Mouse (Mus musculus): ENCODE data around the gene Wwox. TPM values are rescaled to one million over a fixed set of nuclear protein-coding genes. Genes with fewer than 3 reads are reported as not detected.

The Wwox gene
- polyA plus RNA-seq, 1 experiment: 17.3 TPM

DNA sequence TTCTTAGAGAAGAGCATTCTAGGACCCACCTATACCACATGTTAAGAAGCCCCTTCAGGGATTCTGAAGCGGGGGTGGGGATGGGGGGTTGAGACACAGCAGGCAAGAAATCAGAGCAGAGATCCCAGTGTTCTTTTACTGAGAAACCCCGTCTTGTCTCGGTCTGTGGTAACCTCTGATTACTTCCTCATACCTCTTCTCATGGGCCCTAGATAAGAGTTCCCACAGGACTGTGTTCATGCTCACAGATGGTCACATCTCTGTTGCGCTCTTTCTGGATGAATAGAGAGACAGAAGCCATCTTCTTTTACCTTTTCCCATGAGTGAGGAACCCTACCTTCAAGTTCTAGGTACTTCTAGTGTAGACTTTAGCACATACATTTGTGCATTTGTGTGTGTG is 488.5 kb downstream of the Wwox start:
- Histone ChIP-seq H3K4me1 (ENCODE audit: control insufficient read depth, insufficient read depth, low read length) (no peaks in the 10 kb centered on the region), H3K4me3 (ENCODE audit: insufficient read depth, low read length) (no peak overlapping the region), H3K27ac (ENCODE audit: insufficient read depth, low read length) (no peak overlapping the region)
- no peak for TF ChIP-seq POLR2A (IDR thresholded peaks at IDR 0.05; ENCODE audit: extremely low read depth, insufficient read depth, low read length)
- TF ChIP-seq CTCF (IDR thresholded peaks at IDR 0.05; ENCODE audit: extremely low read depth, insufficient read depth, low read length): no peak

DNA sequence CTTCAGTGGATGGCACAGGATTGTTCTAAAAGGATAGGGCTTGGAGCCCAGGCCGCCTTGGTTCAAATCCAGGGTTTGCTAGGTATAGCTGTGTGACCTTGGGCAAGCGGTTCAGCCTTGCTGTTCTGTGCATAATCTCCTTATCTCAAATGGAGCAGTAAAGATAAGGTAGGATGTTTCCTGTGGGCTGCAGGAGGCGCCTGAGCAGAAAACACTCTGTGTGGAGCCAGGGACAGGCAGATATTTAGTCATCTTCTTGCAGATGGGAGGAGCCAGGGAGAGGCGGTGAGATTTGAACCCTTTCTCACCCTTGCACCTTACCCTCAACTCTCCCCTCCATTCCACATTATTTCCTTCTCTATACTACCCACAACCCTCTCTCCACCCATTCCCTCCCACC is 490.1 kb downstream of the Wwox start:
- H3K27ac ChIP-seq (ENCODE audit: insufficient read depth, low read length): no peak overlapping the region
- TF ChIP-seq CTCF (IDR thresholded peaks at IDR 0.05; ENCODE audit: extremely low read depth, insufficient read depth, low read length) (no peak), POLR2A (IDR thresholded peaks at IDR 0.05; ENCODE audit: extremely low read depth, insufficient read depth, low read length) (no peak)
- no peaks in the 10 kb centered on the region for H3K4me1 ChIP-seq (ENCODE audit: control insufficient read depth, insufficient read depth, low read length)
- H3K4me3 ChIP-seq (ENCODE audit: insufficient read depth, low read length): no peak overlapping the region

DNA sequence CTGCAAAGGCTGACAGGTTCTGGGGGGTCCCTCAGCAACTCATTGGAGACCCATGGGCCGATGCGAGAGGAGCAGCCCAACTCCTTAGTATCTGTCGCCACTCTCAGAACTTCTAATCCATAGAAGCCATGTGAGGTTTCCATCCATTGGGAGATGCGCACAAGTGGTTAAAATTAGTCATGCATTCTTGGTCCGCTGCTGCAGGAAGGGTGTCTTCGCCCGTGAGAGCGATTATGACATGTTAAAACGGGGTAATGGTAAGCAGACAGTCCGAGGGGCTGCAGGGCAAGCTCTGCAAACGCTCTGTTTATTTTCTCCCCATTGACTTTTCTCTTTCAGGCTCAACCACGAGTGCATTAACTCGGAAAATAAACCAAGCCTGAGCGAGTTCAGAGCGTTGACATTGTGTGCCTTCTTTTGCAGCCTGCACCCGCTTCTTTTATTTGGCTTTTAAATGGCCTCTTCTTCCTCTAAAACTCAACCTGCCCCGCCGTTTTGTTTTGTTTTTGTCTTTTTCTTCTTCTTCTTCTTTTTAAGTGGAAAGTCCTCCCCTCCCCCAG is 492.7 kb downstream of the Wwox start:
- Histone ChIP-seq H3K4me3 (ENCODE audit: insufficient read depth, low read length) (no peak overlapping the region), H3K27ac (ENCODE audit: insufficient read depth, low read length) (no peak overlapping the region), H3K4me1 (ENCODE audit: control insufficient read depth, insufficient read depth, low read length) (no peaks in the 10 kb centered on the region)
- TF ChIP-seq CTCF (IDR thresholded peaks at IDR 0.05; ENCODE audit: extremely low read depth, insufficient read depth, low read length) (no peak), POLR2A (IDR thresholded peaks at IDR 0.05; ENCODE audit: extremely low read depth, insufficient read depth, low read length) (no peak)

DNA sequence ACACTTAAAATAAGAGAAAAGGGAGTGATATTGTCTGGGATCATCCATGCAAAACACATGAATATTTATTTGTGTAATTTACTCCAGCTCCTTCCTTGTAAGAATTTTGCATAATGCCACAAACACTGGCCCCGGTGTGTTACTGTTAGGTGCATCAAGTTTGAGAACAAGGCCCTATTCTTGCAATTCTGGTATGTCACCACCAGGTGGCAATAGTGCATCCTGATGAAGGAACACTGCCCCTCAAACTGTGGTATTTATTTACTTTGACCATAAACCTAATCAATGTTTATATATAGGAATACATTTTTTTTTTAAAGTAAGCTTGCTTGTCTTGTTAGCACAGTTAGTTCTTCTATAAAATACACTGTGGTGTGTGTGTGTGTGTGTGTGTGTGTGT is 493.8 kb downstream of the Wwox start:
- no peaks in the 10 kb centered on the region for H3K4me1 ChIP-seq (ENCODE audit: control insufficient read depth, insufficient read depth, low read length)
- H3K4me3 ChIP-seq (ENCODE audit: insufficient read depth, low read length): no peak overlapping the region
- TF ChIP-seq CTCF (IDR thresholded peaks at IDR 0.05; ENCODE audit: extremely low read depth, insufficient read depth, low read length) (peak; percentile 35; the same call in 1 of the 2 replicates), POLR2A (IDR thresholded peaks at IDR 0.05; ENCODE audit: extremely low read depth, insufficient read depth, low read length) (no peak)
- no peak overlapping the region for H3K27ac ChIP-seq (ENCODE audit: insufficient read depth, low read length)

DNA sequence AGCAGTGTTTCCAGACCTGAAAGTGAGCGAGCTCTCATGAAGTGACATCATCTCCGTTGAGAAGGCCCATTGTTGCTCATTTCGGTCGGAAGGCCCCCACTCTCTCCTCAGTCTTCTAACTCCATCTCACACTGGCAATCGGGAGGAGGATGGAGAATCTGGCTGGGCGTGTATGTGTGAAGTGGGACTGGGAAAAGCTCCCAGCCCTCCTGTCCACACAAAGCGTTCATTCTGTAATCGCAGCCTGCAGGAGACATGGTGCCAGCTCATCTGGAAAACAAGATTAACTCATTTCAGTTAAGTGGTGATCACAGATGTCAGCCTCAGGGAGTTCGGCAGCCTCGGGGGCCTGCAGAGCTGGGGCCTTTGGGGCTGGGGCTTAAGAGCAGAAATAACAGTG is 497.4 kb downstream of the Wwox start:
- Histone ChIP-seq H3K4me3 (ENCODE audit: insufficient read depth, low read length) (no peak overlapping the region), H3K4me1 (ENCODE audit: control insufficient read depth, insufficient read depth, low read length) (no peaks in the 10 kb centered on the region), H3K27ac (ENCODE audit: insufficient read depth, low read length) (no peak overlapping the region)
- no peak for TF ChIP-seq POLR2A (IDR thresholded peaks at IDR 0.05; ENCODE audit: extremely low read depth, insufficient read depth, low read length)

DNA sequence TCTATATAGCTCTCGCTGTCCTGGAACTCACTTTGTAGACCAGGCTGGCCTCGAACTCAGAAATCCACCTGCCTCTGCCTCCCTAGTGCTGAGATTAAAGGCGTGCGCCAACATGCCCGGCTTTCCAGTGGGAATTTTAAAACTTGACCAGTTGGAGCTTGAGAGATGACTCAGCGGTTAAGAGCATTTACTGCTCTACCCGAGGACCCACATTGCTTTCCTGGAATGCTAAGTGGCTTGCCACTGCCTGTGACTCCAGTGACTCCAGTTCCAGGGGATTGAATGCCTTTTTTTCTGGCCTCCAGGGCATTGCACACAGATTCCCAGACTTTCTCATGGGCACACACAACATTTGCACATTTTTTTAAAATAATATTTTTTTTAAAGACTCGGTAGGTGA is 499.9 kb downstream of the Wwox start:
- TF ChIP-seq CTCF (IDR thresholded peaks at IDR 0.05; ENCODE audit: extremely low read depth, insufficient read depth, low read length): no peak
- TF ChIP-seq POLR2A (IDR thresholded peaks at IDR 0.05; ENCODE audit: extremely low read depth, insufficient read depth, low read length): no peak
- no peak overlapping the region for H3K4me3 ChIP-seq (ENCODE audit: insufficient read depth, low read length)

DNA sequence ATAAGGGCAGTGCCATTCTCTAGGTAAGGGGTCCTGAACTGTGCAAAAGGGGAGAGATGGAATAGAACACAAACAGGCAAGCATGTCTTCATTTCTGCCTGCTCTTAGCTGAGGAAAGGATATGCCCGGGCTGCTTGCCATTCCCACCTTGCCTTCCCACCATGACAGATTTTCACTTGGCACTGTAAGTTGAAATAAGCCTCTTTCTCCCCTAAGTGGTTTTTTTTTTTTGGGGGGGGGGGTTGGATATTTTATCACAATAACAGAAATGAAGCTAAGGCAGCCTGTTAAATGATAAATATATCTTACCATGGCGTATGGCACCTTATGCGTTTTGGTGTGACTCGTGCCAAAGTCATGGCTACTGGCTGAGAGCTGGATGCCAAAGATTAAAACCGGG is 501.6 kb downstream of the Wwox start:
- no peak for TF ChIP-seq CTCF (IDR thresholded peaks at IDR 0.05; ENCODE audit: extremely low read depth, insufficient read depth, low read length)
- no peak for TF ChIP-seq POLR2A (IDR thresholded peaks at IDR 0.05; ENCODE audit: extremely low read depth, insufficient read depth, low read length)
- Histone ChIP-seq H3K27ac (ENCODE audit: insufficient read depth, low read length) (no peak overlapping the region), H3K4me1 (ENCODE audit: control insufficient read depth, insufficient read depth, low read length) (no peaks in the 10 kb centered on the region), H3K4me3 (ENCODE audit: insufficient read depth, low read length) (no peak overlapping the region)

More for the DNA sequence above, 499.9 kb downstream of the Wwox start:
- no peak overlapping the region for H3K27ac ChIP-seq (ENCODE audit: insufficient read depth, low read length)
- H3K4me1 ChIP-seq (ENCODE audit: control insufficient read depth, insufficient read depth, low read length): no peaks in the 10 kb centered on the region

DNA sequence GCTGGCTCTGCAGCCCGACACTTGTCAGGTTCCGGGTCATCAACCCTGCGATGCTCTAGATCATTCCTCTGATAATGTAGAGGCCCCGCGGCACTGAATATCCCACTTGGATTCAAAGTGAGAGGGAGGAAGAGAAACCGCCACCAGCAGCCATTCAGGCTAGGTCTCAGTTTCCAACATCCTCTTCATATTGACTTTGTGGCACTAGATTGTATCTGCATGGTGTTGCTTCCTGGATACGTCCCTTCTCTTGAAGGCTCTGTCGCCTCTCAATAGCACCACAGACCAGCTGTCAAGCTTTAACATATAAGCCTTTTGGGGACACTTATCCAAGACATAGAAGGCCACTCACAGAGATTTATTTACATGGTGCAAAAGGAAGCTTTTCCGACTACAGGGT is 502.2 kb downstream of the Wwox start:
- no peak overlapping the region for H3K4me3 ChIP-seq (ENCODE audit: insufficient read depth, low read length)
- TF ChIP-seq CTCF (IDR thresholded peaks at IDR 0.05; ENCODE audit: extremely low read depth, insufficient read depth, low read length): no peak
- TF ChIP-seq POLR2A (IDR thresholded peaks at IDR 0.05; ENCODE audit: extremely low read depth, insufficient read depth, low read length): no peak
- no peaks in the 10 kb centered on the region for H3K4me1 ChIP-seq (ENCODE audit: control insufficient read depth, insufficient read depth, low read length)
- no peak overlapping the region for H3K27ac ChIP-seq (ENCODE audit: insufficient read depth, low read length)

DNA sequence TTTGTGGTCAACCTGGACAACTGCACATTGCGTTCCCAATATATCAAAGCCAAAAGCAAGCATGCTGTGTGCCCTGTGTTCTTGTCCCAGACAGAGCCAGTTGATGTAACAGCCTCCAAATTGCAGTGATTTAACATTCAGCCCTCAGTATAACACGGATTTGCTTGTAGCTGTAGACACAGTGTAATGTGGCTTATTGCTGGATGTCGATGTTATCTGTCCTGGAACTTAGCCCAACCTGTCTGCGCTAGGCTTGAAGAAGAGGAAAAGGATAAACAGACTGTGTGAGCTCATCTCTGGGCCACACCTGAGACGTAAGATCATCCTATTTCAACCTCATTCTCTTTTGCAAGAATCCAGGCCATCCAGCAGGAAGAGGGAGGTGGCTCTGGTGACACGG is 508.5 kb downstream of the Wwox start:
- H3K4me3 ChIP-seq (ENCODE audit: insufficient read depth, low read length): no peak overlapping the region
- no peaks in the 10 kb centered on the region for H3K4me1 ChIP-seq (ENCODE audit: control insufficient read depth, insufficient read depth, low read length)
- no peak overlapping the region for H3K27ac ChIP-seq (ENCODE audit: insufficient read depth, low read length)
- no peak for TF ChIP-seq CTCF (IDR thresholded peaks at IDR 0.05; ENCODE audit: extremely low read depth, insufficient read depth, low read length)

DNA sequence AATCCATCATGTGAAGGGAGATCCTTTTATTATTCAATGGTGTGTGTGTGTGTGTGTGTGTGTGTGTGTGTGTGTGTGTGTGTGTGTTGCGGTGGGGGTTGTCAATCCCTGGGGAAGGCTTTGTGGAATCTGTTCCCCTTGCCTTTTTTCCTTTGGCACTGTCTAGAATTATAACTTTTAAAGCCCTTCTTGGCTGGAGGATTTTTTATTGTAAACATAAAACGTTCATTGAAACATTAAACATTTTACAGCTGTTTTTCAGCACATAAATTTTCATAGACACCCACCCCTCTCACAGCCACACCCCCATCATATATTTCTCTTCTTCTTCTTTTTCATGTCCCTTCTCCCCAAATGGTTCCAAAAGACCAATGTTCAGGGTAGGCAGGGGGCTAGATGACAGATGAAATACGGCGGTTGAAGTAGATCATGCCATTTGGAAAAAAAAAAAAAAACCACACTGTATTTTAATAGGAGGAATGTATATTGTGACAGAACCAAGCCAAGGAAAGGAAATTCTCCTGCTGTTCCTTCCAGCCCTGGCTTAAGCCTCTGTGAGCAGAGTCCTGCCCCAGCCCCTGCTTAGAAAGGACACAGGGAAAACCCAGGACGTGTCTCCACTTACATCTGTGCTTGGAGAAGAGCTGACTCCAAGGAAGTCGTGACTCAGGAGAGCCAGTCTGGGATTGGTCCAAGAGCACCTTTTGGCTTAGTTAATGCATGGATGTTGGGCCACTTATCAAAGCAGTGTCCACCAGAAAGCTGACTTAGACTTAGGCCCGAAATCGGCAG is 517.1 kb downstream of the Wwox start:
- Histone ChIP-seq H3K27ac (ENCODE audit: insufficient read depth, low read length) (no peak overlapping the region), H3K4me3 (ENCODE audit: insufficient read depth, low read length) (no peak overlapping the region), H3K4me1 (ENCODE audit: control insufficient read depth, insufficient read depth, low read length) (no peaks in the 10 kb centered on the region)
- TF ChIP-seq POLR2A (IDR thresholded peaks at IDR 0.05; ENCODE audit: extremely low read depth, insufficient read depth, low read length): no peak
